Mouse (Mus musculus) megakaryocyte, adult 5-6 weeks (primary cell): ENCODE data around the gene Sox5. TPM values are rescaled to one million over a fixed set of nuclear protein-coding genes. Genes with fewer than 3 reads are reported as not detected.

ENCODE experiments used
- ATAC-seq: 2 replicates; pipeline ENCODE4 v1.8.0; 2016; ENCODE audit warnings: mild to moderate bottlenecking, inconsistent platforms; ENCODE audit not compliant: poor library complexity, severe bottlenecking
- total RNA-seq, 2 experiments: library from RNA; stranded (forward) in 1 of 2; stranded (reverse) in 1 of 2; fragments of 153-499, 151-499 nt in 1 of 2; fragments of 221-1000, 200-1000 nt in 1 of 2; gene quantifications; 2 replicates each; pipeline versions ENCODE4 v1.2.3 to v1.2.4; 2015 to 2017

Sox5 gene
- total RNA-seq, 2 experiments from 2014 or later = 0.07 TPM; not detected in 1

GRCm38 (mm10) chr6:144666617-144667016, 115.2 kb downstream of the Sox5 start:
- ATAC-seq = no peak

DNA sequence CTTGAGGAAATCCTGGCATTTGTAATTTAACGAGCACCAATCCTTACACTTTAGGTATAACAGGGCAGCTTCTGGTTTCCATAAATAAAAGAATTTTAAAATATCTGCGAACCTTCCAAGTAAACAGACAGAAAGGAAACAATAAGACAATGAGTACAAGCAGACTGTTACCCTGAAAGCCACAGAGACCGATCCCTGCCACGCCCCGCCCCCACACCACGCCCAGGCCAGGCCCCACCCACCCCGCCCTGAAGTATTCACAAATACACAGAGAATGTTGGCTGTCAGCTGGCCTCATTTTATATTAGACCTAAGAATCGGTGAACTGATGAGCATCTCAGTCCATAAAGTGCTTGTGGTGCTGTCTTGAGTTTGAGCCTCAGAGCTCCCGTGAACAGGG, 117.0 kb downstream of the Sox5 start:
- ATAC-seq = no peak

DNA sequence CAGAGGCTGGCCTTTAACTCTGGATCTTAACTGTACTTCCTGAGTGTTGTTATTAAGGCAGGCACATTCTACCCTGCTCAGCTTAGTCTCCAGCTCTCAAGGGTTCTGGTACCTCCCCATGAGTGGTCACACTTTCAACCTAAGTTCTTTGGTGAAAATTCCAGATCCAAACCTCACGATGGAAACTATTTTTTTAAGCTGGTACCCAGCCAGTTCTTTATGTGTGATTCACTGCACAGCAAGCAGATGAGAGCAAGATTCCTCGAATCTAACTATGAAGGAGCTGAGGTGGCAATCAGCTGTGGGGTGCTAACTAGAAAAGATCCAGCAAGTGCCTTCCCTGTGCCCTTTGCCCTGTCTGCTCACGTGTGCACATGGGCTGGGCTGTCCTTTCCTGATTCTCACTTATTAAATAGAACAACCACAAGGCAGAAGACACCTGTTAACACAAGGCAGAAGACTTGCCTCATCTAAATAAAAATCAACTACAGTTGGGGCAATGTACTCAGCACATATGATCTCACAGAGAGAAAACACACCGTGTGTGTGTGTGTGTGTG, 118.2 kb downstream of the Sox5 start:
- ATAC-seq = no peak

- 0 out of 2 replicates have a peak, but pooled peaks have one; percentile 40 for ATAC-seq
Measured at GRCm38 (mm10) chr6:144659115-144660108, 122.4 kb downstream of the Sox5 start.

DNA sequence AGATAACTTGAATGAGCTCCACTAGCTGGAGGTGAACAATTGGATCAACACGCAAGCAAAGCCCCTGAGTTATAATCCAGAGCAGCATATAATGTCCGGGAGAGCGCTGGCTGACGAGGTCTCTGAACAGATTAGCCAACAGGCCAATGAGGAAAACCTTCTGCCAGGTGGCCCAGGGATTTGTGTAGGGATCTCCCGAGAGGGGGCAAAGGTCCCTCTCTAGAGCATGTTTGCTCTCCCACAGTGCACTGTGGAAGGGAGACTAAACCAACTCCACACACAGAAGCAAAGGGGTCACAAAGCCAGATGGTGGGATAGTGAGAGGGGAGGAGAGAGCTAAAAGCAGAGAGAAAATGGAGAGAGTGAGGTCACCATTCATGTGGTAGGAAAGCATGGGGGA, 128.9 kb downstream of the Sox5 start:
- ATAC-seq = no peak

DNA sequence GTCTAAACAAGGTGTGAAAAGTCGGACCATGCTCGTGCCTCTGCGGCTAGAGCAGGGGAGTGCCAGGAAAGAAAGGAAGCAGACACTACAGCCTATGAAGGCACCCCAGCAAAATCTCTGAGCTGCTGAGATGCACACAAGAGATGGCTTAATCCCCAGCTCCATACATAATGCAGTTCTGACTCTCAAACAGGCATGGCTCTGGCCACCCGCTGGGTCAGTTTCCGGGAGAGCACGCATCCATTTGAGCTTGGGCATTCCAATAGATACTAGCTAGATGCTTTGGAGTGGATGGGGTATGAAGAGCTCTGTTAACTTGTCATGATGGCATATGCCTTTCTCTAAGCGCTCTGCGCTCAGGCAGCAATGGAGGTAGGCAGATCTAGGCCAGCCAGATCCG, 132.9 kb downstream of the Sox5 start:
- no peak for ATAC-seq

GRCm38 (mm10) chr6:144648124-144648591, 133.6 kb downstream of the Sox5 start:
- no peak for ATAC-seq

DNA sequence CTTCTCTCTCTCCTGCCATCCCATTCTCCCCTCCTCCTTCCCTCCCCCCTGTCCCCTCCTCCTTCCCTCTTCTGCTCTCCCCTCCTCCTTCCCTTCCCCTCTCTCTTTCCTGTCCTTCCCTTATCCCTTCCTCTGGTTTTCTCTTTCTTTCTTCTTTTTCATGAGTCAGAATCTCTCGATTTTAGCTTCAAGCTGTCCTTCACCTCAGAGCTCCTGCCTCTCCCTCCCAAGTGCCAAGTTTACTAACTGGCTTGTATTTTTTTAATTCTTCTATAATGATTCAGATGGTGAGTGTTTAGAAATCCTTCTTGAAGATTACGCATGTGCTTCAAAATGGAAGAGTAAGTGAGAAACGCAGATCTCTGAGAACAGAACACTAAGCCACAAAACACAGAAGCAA, 135.4 kb downstream of the Sox5 start:
- no peak for ATAC-seq

DNA sequence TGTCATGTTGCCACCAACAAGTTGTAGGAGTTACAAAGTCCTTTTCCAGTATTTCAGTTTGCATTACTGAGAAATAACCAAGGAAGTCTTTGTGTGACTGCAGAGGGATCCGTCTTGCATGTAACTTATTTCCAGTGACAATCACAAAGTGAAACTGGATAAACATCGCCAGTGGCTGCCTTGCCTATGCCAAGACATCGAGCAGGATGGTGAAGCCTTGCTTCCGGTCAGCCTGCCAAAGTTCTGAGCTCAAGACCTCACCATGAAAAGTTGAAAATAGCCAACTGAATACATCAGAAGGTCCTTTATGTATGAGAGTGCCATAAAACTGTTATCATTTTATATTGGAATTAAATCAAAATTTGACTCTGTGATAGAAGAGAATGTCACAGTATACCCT, 136.0 kb downstream of the Sox5 start:
- ATAC-seq = no peak

- peak; percentile 75 for ATAC-seq
Measured at GRCm38 (mm10) chr6:144644711-144645110, 137.1 kb downstream of the Sox5 start.

- ATAC-seq = no peak
Measured at GRCm38 (mm10) chr6:144643601-144644000, 138.2 kb downstream of the Sox5 start.

- no peak for ATAC-seq
Measured at GRCm38 (mm10) chr6:144641888-144642287, 139.9 kb downstream of the Sox5 start.

DNA sequence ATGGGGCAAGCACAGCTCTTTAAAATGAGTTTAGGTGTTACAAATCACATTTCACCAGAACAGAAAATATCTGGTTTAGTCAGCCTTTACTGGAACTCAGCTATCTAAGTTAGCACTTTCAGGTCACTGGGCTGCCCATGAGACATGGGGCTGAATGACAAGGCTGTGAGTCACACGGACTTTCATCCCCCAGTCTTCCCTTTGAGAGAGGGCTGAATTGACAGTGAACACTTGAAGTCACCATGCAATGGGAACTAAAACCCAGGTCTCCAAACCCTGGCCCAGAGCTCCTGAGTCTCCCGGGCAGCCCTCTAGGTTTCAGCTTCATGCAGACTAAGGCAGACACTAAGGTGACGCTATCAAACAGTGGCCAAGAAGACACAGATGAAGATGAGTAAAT, 141.2 kb downstream of the Sox5 start:
- no peak for ATAC-seq

- no peak for ATAC-seq
Measured at GRCm38 (mm10) chr6:144638547-144638946, 143.2 kb downstream of the Sox5 start.

DNA sequence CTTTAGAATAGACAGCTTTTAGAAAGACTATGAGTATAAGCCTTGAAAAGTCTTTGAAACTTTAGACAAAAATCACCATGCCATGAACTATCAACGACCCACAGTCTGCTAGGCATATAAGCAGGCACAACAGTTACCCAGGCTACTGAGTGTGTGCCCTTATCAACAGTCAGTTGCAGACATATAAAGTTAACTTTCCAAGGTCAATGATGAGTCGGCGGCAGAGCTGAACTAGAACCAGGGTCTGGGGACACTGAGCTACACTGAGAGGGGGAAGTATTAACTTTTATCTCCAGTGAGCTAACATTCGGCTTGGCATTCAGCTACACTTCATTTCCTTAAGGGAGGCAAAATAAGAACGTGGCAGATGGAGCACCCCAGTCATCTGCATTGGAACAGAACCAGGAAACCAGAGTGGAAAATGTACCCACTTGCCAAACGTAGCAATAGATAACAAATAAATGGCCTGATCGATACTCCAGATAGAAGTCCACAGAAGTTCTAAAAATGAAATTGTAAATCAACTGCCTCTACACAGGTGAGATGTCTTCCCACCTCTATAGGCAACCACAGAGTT, 154.2 kb downstream of the Sox5 start:
- ATAC-seq = no peak

GRCm38 (mm10) chr6:144621089-144621769, 160.5 kb downstream of the Sox5 start:
- no peak for ATAC-seq

DNA sequence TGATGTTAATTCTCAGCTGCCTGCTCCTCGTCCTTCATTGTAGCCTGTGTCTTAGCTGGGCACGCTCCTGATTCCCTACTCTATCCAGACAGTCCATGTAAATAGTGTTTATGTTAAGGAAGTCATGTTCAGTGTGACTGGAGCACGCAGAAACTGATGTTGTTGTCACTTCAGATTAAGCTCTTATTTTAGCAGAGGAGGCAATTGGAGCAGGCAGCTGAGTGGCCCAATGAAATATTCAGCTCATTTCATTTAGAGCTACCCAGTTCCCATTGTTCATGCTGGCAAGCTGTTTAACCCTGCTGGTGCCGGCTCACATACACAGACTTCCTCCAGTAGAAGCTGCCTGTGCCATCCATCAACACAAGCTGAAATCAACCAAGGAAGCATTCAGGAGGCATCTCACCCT, 170.4 kb downstream of the Sox5 start:
- no peak for ATAC-seq

DNA sequence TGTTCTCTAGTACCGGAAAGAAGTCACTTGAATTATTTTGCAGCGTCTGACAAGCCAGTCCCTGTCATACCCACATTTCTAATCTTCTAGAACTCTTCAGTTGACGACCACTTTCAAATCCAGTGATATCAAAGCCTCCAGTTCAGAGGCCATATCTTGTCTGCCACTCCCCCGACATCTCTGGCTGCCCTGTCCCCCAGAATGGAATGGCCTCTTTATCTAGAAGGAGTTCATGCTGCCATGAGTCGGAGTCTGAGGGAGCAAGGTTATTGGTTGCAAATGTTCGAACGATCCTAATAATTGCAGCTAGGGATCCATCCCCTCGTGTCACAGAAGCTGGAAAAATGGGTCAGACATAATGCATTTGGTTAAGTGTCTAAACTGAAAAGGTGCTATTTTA, 170.9 kb downstream of the Sox5 start:
- no peak for ATAC-seq

DNA sequence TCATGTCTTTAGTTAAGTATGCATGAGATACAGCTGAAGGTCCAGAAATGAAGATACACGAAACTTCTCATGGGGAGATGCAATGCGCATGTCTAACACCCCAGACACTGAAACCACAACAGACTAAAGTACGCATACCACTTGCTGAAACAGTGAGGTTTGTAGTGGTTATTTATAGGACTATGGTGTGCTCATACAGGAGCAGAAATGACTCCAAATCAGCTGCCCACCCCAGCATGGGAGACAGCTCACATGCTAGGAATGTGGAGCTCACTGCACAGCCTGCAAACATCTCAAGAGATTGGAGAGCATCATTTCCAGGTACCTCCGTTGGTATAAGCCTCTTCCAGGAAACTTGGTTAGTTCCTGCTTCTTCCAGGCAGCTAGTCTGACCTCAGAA, 178.9 kb downstream of the Sox5 start:
- no peak for ATAC-seq

GRCm38 (mm10) chr6:144600351-144600750, 181.4 kb downstream of the Sox5 start:
- no peak for ATAC-seq

- ATAC-seq = no peak
Measured at GRCm38 (mm10) chr6:144598324-144598973, 183.3 kb downstream of the Sox5 start.
